Mouse (Mus musculus): ENCODE results near the gene Fuz. TPM values are rescaled to one million over a fixed set of nuclear protein-coding genes. Genes with fewer than 3 reads are reported as not detected.

The Fuz gene
- polyA plus RNA-seq, 1 experiment from 2014 or later: 22.4 TPM

- Histone ChIP-seq H3K9me3 (no peaks in the 10 kb centered on the region), H3K27ac (no peak overlapping the region), H3K36me3 (peaks cover 51% of the 10 kb centered on the region), H3K27me3 (no peaks in the 10 kb centered on the region), H3K9ac (no peak overlapping the region), H3K4me2 (replicated peaks) (no peak overlapping the region), H3K4me1 (no peaks in the 10 kb centered on the region), H3K4me3 (no peak overlapping the region)
- WGBS: 86% methylated on average over 3 of the region's 3 CpGs
- no peak for ATAC-seq (ENCODE audit: insufficient number of reproducible peaks, insufficient read depth, low FRiP score, low TSS enrichment)
Measured at GRCm38 (mm10) chr7:44918219-44918618, 22.3 kb downstream of the Fuz start.

GRCm38 (mm10) chr7:44919127-44919526 lies 23.2 kb downstream of the Fuz start:
- Histone ChIP-seq H3K27me3 (no peaks in the 10 kb centered on the region), H3K9me3 (no peaks in the 10 kb centered on the region), H3K4me1 (no peaks in the 10 kb centered on the region), H3K9ac (no peak overlapping the region), H3K4me3 (no peak overlapping the region), H3K27ac (no peak overlapping the region), H3K36me3 (peaks cover 50% of the 10 kb centered on the region), H3K4me2 (replicated peaks) (no peak overlapping the region)
- WGBS: 80% methylated on average over 5 of the region's 5 CpGs
- no peak for ATAC-seq (ENCODE audit: insufficient number of reproducible peaks, insufficient read depth, low FRiP score, low TSS enrichment)

DNA sequence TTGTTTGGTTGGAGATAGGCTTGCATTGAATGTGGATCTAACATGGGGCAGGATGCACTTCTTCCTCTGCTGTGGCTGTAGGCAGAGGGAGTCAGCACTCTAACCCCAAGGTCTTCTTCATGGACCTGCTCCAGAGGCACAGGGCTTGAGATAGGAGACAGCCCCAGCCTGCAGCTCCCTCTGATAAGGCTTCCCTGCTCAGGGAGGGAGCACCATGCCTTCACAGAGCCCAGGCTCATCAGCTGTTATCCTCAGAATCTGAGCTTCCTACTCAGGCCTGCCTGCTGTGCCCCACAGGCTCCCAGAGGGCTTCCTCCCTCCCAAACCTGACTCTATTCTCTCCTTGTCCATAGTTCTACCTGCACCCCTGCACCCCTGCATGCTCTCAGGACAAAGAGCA lies 26.7 kb downstream of the Fuz start:
- Histone ChIP-seq H3K27me3 (no peaks in the 10 kb centered on the region), H3K4me2 (replicated peaks) (no peak overlapping the region), H3K4me1 (peaks cover 2% of the 10 kb centered on the region), H3K36me3 (peaks cover 44% of the 10 kb centered on the region), H3K4me3 (no peak overlapping the region), H3K27ac (no peak overlapping the region), H3K9ac (no peak overlapping the region), H3K9me3 (no peaks in the 10 kb centered on the region)
- no peak for ATAC-seq (ENCODE audit: insufficient number of reproducible peaks, insufficient read depth, low FRiP score, low TSS enrichment)

DNA sequence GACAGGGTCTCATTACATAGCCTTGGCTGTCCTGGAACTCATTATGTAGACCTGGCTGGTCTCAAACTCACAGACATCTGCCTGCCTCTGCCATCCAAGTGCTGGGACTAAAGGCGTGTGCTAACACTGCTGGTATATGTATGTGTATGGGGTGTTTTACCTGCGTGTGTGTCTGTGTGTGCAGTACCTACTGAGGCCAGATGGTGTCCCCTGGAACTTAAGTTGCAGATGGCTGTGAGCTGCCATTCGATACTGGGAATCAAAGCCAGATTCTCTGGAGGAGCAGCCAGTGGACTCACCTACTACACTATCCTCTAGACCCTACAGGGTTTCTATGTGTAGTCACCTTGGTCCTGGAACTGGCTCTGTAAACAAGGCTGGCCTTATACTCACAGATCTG lies 29.6 kb downstream of the Fuz start:
- WGBS: 70% methylated on average over 3 of the region's 3 CpGs
- Histone ChIP-seq H3K4me1 (peaks cover 18% of the 10 kb centered on the region), H3K27ac (no peak overlapping the region), H3K36me3 (peaks cover 42% of the 10 kb centered on the region), H3K4me2 (replicated peaks) (no peak overlapping the region), H3K4me3 (no peak overlapping the region), H3K9ac (no peak overlapping the region), H3K27me3 (no peaks in the 10 kb centered on the region), H3K9me3 (no peaks in the 10 kb centered on the region)
- ATAC-seq (ENCODE audit: insufficient number of reproducible peaks, insufficient read depth, low FRiP score, low TSS enrichment): no peak

DNA sequence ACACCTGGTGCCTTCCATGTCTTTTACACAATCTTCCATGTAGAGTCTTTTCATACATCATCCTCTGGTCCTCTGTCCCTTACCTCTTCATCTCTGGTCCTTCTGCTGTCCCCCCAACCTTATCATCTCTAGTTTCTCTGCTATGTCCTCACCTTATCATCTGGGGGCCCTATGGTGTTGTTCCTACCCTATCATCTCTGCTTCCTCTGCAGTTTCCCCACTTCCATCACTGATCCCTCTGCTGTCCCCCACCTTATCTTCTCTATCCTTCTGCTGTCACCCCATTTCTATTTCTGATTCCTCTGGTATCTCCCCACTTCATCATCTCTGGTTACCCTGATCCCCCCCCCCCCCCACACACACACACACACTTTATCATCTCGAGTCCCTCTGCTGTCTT lies 32.7 kb downstream of the Fuz start:
- H3K9ac ChIP-seq: peak overlapping the region; percentile 90
- no peak overlapping the region for H3K27ac ChIP-seq
- H3K27me3 ChIP-seq: no peaks in the 10 kb centered on the region
- H3K9me3 ChIP-seq: no peaks in the 10 kb centered on the region
- H3K4me3 ChIP-seq: peak overlapping the region; percentile 97
- H3K36me3 ChIP-seq: peaks cover 22% of the 10 kb centered on the region
- peak overlapping the region; percentile 80 for H3K4me2 ChIP-seq (replicated peaks)
- peaks cover 20% of the 10 kb centered on the region for H3K4me1 ChIP-seq
- 11% methylated on average over 1 of the region's 1 CpGs for WGBS
- no peak for ATAC-seq (ENCODE audit: insufficient number of reproducible peaks, insufficient read depth, low FRiP score, low TSS enrichment)

GRCm38 (mm10) chr7:44929204-44930151 lies 33.6 kb downstream of the Fuz start, which contains the start of gene Ap2a1:
Gene Ap2a1 (minus strand): TSS chr7:44929496.
- H3K36me3 ChIP-seq: peaks cover 13% of the 10 kb centered on the region
- ATAC-seq (ENCODE audit: insufficient number of reproducible peaks, insufficient read depth, low FRiP score, low TSS enrichment): peak; percentile 100
- peaks cover 20% of the 10 kb centered on the region for H3K4me1 ChIP-seq
- peak within 1 kb of the TSS; percentile 82 for H3K27ac ChIP-seq
- no peaks in the 10 kb centered on the region for H3K27me3 ChIP-seq
- H3K9ac ChIP-seq: peak within 1 kb of the TSS; percentile 90
- 1% methylated on average over 84 of the region's 84 CpGs for WGBS
- H3K4me2 ChIP-seq (replicated peaks): peak within 1 kb of the TSS; percentile 80
- no peaks in the 10 kb centered on the region for H3K9me3 ChIP-seq
- H3K4me3 ChIP-seq: peak within 1 kb of the TSS; percentile 97

DNA sequence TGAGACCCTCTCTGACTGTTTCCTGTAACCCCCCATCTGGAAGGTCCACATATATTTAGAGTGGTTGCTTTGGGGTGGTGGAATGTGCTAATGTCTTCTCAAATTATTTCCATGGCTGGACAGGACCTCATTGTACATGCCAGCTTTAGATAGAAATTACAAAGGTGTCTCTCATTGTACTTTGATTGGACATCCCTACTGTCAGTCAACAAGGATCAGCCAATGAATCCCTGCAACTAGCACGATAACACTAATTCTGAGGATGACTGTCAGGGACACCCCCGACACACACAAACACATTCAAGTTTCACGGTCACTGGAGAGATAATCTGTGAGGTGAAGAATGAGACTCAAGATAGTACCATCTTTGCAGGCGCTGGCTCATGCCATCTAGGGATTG lies 42.8 kb downstream of the Fuz start:
- 87% methylated on average over 4 of the region's 4 CpGs for WGBS

GRCm38 (mm10) chr7:44942904-44943303 lies 47.0 kb downstream of the Fuz start, which contains the start of gene Tsks:
Gene Tsks (plus strand): TSS chr7:44943204.
- H3K27me3 ChIP-seq: no peaks in the 10 kb centered on the region
- no peak within 1 kb of the TSS for H3K4me2 ChIP-seq (replicated peaks)
- H3K27ac ChIP-seq: no peak within 1 kb of the TSS
- H3K36me3 ChIP-seq: no peaks in the 10 kb centered on the region
- H3K4me1 ChIP-seq: no peaks in the 10 kb centered on the region
- no peaks in the 10 kb centered on the region for H3K9me3 ChIP-seq
- 85% methylated on average over 7 of the region's 7 CpGs for WGBS
- H3K4me3 ChIP-seq: no peak within 1 kb of the TSS
- ATAC-seq (ENCODE audit: insufficient number of reproducible peaks, insufficient read depth, low FRiP score, low TSS enrichment): no peak
- no peak within 1 kb of the TSS for H3K9ac ChIP-seq

More for the DNA sequence above, 42.8 kb downstream of the Fuz start:
- no peaks in the 10 kb centered on the region for H3K9me3 ChIP-seq
- no peak for ATAC-seq (ENCODE audit: insufficient number of reproducible peaks, insufficient read depth, low FRiP score, low TSS enrichment)
- no peak overlapping the region for H3K4me3 ChIP-seq
- no peak overlapping the region for H3K4me2 ChIP-seq (replicated peaks)
- no peak overlapping the region for H3K27ac ChIP-seq
- no peaks in the 10 kb centered on the region for H3K27me3 ChIP-seq
- H3K36me3 ChIP-seq: no peaks in the 10 kb centered on the region
- no peak overlapping the region for H3K9ac ChIP-seq
- H3K4me1 ChIP-seq: no peaks in the 10 kb centered on the region

GRCm38 (mm10) chr7:44949922-44950321 lies 54.0 kb downstream of the Fuz start:
- Histone ChIP-seq H3K9ac (no peak overlapping the region), H3K4me1 (peaks cover 12% of the 10 kb centered on the region; the same call in 1 of the 2 replicates), H3K27me3 (peaks cover 33% of the 10 kb centered on the region), H3K9me3 (no peaks in the 10 kb centered on the region), H3K36me3 (no peaks in the 10 kb centered on the region), H3K4me2 (replicated peaks) (no peak overlapping the region), H3K27ac (no peak overlapping the region), H3K4me3 (no peak overlapping the region)
- ATAC-seq (ENCODE audit: insufficient number of reproducible peaks, insufficient read depth, low FRiP score, low TSS enrichment): no peak
- 80% methylated on average over 6 of the region's 6 CpGs for WGBS

DNA sequence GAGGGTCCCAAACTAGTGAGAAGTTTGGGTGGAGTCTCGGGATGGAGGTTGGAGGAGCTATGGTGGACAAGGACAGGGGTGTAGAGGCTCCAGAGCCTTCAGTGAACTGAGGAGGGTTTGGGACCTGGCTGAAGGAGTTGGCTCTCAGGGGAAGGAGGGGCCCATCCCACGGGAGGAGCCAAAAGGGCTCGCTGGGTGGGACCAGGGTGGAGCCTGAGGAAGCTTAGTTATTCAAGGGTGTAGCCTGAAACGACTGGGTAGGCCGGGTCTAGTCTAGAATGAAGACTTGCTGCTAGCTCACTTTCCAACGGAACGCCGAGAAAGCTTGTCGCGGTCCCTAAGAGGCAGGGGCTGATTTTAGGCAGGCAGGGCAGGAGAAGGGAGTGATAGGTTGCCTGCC lies 56.1 kb downstream of the Fuz start:
- H3K36me3 ChIP-seq: no peaks in the 10 kb centered on the region
- peaks cover 12% of the 10 kb centered on the region; the same call in 1 of the 2 replicates for H3K4me1 ChIP-seq
- H3K27ac ChIP-seq: 0 out of 2 replicates have a peak overlapping the region, but pooled peaks have one; percentile 64
- H3K4me3 ChIP-seq: peak overlapping the region; percentile 47
- peaks cover 33% of the 10 kb centered on the region for H3K27me3 ChIP-seq
- under 1% methylated on average over 10 of the region's 10 CpGs for WGBS
- peak overlapping the region; percentile 86 for H3K4me2 ChIP-seq (replicated peaks)
- ATAC-seq (ENCODE audit: insufficient number of reproducible peaks, insufficient read depth, low FRiP score, low TSS enrichment): peak; percentile 57; the same call in 1 of the 2 replicates
- peak overlapping the region; percentile 61 for H3K9ac ChIP-seq
- no peaks in the 10 kb centered on the region for H3K9me3 ChIP-seq

Measured in embryonic facial prominence, embryonic 12.5 days (tissue).